Mouse (Mus musculus): ENCODE data around the gene Ikbkg. TPM values are rescaled to one million over a fixed set of nuclear protein-coding genes. Genes with fewer than 3 reads are reported as not detected.

The Ikbkg gene
- total and polyA plus RNA-seq, 2 experiments, result 32.8 to 50.5 TPM

GRCm38 (mm10) chrX:74400136-74400535 lies 7.0 kb downstream of the Ikbkg start:
- no peak overlapping the region for H3K27ac ChIP-seq (replicated peaks; ENCODE audit: insufficient read depth, low read depth, low read length)
- H3K9ac ChIP-seq (ENCODE audit: low read depth, low read length), result no peak overlapping the region
- no peaks in the 10 kb centered on the region for H3K79me2 ChIP-seq (ENCODE audit: control insufficient read depth, insufficient read depth, low read length)
- TF ChIP-seq CTCF (IDR thresholded peaks at IDR 0.05; ENCODE audit: low read depth, low read length) (no peak), POLR2A (IDR thresholded peaks at IDR 0.05; ENCODE audit: extremely low read depth, insufficient read depth, low read length) (no peak)
- no peaks in the 10 kb centered on the region for H3K27me3 ChIP-seq (ENCODE audit: control insufficient read depth, insufficient read depth, low read length)
- no peak overlapping the region for H3K4me3 ChIP-seq (ENCODE audit: insufficient read depth, low read depth, low read length)
- 86% methylated on average over 3 of the region's 3 CpGs for WGBS
- no peaks in the 10 kb centered on the region for H3K36me3 ChIP-seq (ENCODE audit: control insufficient read depth, insufficient read depth, low read length)
- no peaks in the 10 kb centered on the region for H3K4me1 ChIP-seq (ENCODE audit: control insufficient read depth, insufficient read depth, low read length)
- DNase-seq (ENCODE audit: extremely low read depth, low read depth, low spot score), result no peak

- no peak for DNase-seq (ENCODE audit: extremely low read depth, low read depth, low spot score)
- Histone ChIP-seq H3K79me2 (ENCODE audit: control insufficient read depth, insufficient read depth, low read length) (no peaks in the 10 kb centered on the region), H3K4me1 (ENCODE audit: control insufficient read depth, insufficient read depth, low read length) (no peaks in the 10 kb centered on the region), H3K9ac (ENCODE audit: low read depth, low read length) (no peak overlapping the region), H3K36me3 (ENCODE audit: control insufficient read depth, insufficient read depth, low read length) (no peaks in the 10 kb centered on the region), H3K4me3 (ENCODE audit: insufficient read depth, low read depth, low read length) (no peak overlapping the region), H3K27ac (replicated peaks; ENCODE audit: insufficient read depth, low read depth, low read length) (no peak overlapping the region), H3K27me3 (ENCODE audit: control insufficient read depth, insufficient read depth, low read length) (no peaks in the 10 kb centered on the region)
- WGBS, result 90% methylated on average over 2 of the region's 2 CpGs
- TF ChIP-seq POLR2A (IDR thresholded peaks at IDR 0.05; ENCODE audit: extremely low read depth, insufficient read depth, low read length), result no peak
- no peak for TF ChIP-seq CTCF (IDR thresholded peaks at IDR 0.05; ENCODE audit: low read depth, low read length)
Measured at GRCm38 (mm10) chrX:74408340-74408739, 15.2 kb downstream of the Ikbkg start.

GRCm38 (mm10) chrX:74413377-74413776 lies 20.3 kb downstream of the Ikbkg start:
- Histone ChIP-seq H3K4me3 (ENCODE audit: insufficient read depth, low read depth, low read length) (no peak overlapping the region), H3K79me2 (ENCODE audit: control insufficient read depth, insufficient read depth, low read length) (no peaks in the 10 kb centered on the region), H3K36me3 (ENCODE audit: control insufficient read depth, insufficient read depth, low read length) (no peaks in the 10 kb centered on the region), H3K27me3 (ENCODE audit: control insufficient read depth, insufficient read depth, low read length) (no peaks in the 10 kb centered on the region), H3K9ac (ENCODE audit: low read depth, low read length) (no peak overlapping the region), H3K4me1 (ENCODE audit: control insufficient read depth, insufficient read depth, low read length) (no peaks in the 10 kb centered on the region), H3K27ac (replicated peaks; ENCODE audit: insufficient read depth, low read depth, low read length) (no peak overlapping the region)
- no peak for TF ChIP-seq POLR2A (IDR thresholded peaks at IDR 0.05; ENCODE audit: extremely low read depth, insufficient read depth, low read length)
- peak; percentile 60 for TF ChIP-seq CTCF (IDR thresholded peaks at IDR 0.05; ENCODE audit: low read depth, low read length)
- DNase-seq (ENCODE audit: extremely low read depth, low read depth, low spot score), result peak; percentile 48

- Histone ChIP-seq H3K27me3 (ENCODE audit: control insufficient read depth, insufficient read depth, low read length) (no peaks in the 10 kb centered on the region), H3K36me3 (ENCODE audit: control insufficient read depth, insufficient read depth, low read length) (peaks cover 5% of the 10 kb centered on the region; the same call in 1 of the 2 replicates), H3K27ac (replicated peaks; ENCODE audit: insufficient read depth, low read depth, low read length) (peak overlapping the region; percentile 91), H3K9ac (ENCODE audit: low read depth, low read length) (peak overlapping the region; percentile 86), H3K79me2 (ENCODE audit: control insufficient read depth, insufficient read depth, low read length) (peaks cover 10% of the 10 kb centered on the region; the same call in 1 of the 2 replicates), H3K4me3 (ENCODE audit: insufficient read depth, low read depth, low read length) (peak overlapping the region; percentile 72), H3K4me1 (ENCODE audit: control insufficient read depth, insufficient read depth, low read length) (peaks cover 14% of the 10 kb centered on the region)
- DNase-seq (ENCODE audit: extremely low read depth, low read depth, low spot score), result peak; percentile 95
- TF ChIP-seq CTCF (IDR thresholded peaks at IDR 0.05; ENCODE audit: low read depth, low read length) (no peak), POLR2A (IDR thresholded peaks at IDR 0.05; ENCODE audit: extremely low read depth, insufficient read depth, low read length) (no peak)
Measured at GRCm38 (mm10) chrX:74424443-74424842, 31.4 kb downstream of the Ikbkg start.

- no peak for TF ChIP-seq CTCF (IDR thresholded peaks at IDR 0.05; ENCODE audit: low read depth, low read length)
- no peak for TF ChIP-seq POLR2A (IDR thresholded peaks at IDR 0.05; ENCODE audit: extremely low read depth, insufficient read depth, low read length)
- Histone ChIP-seq H3K27ac (replicated peaks; ENCODE audit: insufficient read depth, low read depth, low read length) (peak overlapping the region; percentile 96), H3K27me3 (ENCODE audit: control insufficient read depth, insufficient read depth, low read length) (no peaks in the 10 kb centered on the region), H3K36me3 (ENCODE audit: control insufficient read depth, insufficient read depth, low read length) (peaks cover 5% of the 10 kb centered on the region; the same call in 1 of the 2 replicates), H3K9ac (ENCODE audit: low read depth, low read length) (peak overlapping the region; percentile 86), H3K4me3 (ENCODE audit: insufficient read depth, low read depth, low read length) (peak overlapping the region; percentile 72), H3K4me1 (ENCODE audit: control insufficient read depth, insufficient read depth, low read length) (peaks cover 14% of the 10 kb centered on the region), H3K79me2 (ENCODE audit: control insufficient read depth, insufficient read depth, low read length) (peaks cover 10% of the 10 kb centered on the region; the same call in 1 of the 2 replicates)
- DNase-seq (ENCODE audit: extremely low read depth, low read depth, low spot score), result peak; percentile 87
- 20% methylated on average over 4 of the region's 4 CpGs for WGBS
Measured at GRCm38 (mm10) chrX:74425195-74425594, 32.1 kb downstream of the Ikbkg start.

- peak; percentile 56 for DNase-seq (ENCODE audit: extremely low read depth, low read depth, low spot score)
- 6% methylated on average over 1 of the region's 1 CpGs for WGBS
- no peak for TF ChIP-seq CTCF (IDR thresholded peaks at IDR 0.05; ENCODE audit: low read depth, low read length)
- no peak for TF ChIP-seq POLR2A (IDR thresholded peaks at IDR 0.05; ENCODE audit: extremely low read depth, insufficient read depth, low read length)
Measured at GRCm38 (mm10) chrX:74426256-74426655, 33.2 kb downstream of the Ikbkg start.

More at GRCm38 (mm10) chrX:74426256-74426655, 33.2 kb downstream of the Ikbkg start:
- H3K4me3 ChIP-seq (ENCODE audit: insufficient read depth, low read depth, low read length), result peak overlapping the region; percentile 72
- peak overlapping the region; percentile 75 for H3K9ac ChIP-seq (ENCODE audit: low read depth, low read length)
- peak overlapping the region; percentile 96 for H3K27ac ChIP-seq (replicated peaks; ENCODE audit: insufficient read depth, low read depth, low read length)
- peaks cover 14% of the 10 kb centered on the region for H3K4me1 ChIP-seq (ENCODE audit: control insufficient read depth, insufficient read depth, low read length)
- H3K27me3 ChIP-seq (ENCODE audit: control insufficient read depth, insufficient read depth, low read length), result no peaks in the 10 kb centered on the region
- H3K36me3 ChIP-seq (ENCODE audit: control insufficient read depth, insufficient read depth, low read length), result peaks cover 8% of the 10 kb centered on the region; the same call in 1 of the 2 replicates
- H3K79me2 ChIP-seq (ENCODE audit: control insufficient read depth, insufficient read depth, low read length), result peaks cover 10% of the 10 kb centered on the region; the same call in 1 of the 2 replicates
